Mouse (Mus musculus): ENCODE measurements at regions not wholly inside any gene's neighbourhood (a gene's known extent, or its start where the extent isn't known, plus 50 kb on each side); places are given as distances from the start of the nearest gene placed in this dataset.

GRCm38 (mm10) chr11:45158282-45158681 is 541.2 kb downstream of the Ebf1 start:
- H3K27ac ChIP-seq (ENCODE audit: low read length): no peak overlapping the region
- no peak overlapping the region for H3K9ac ChIP-seq (ENCODE audit: low read length)
- no peak for ATAC-seq (ENCODE audit: insufficient read depth, low FRiP score)
- H3K4me3 ChIP-seq (replicated peaks; ENCODE audit: low read length): no peak overlapping the region
- no peaks in the 10 kb centered on the region for H3K4me1 ChIP-seq (ENCODE audit: control insufficient read depth, insufficient read depth, low read length)
- H3K36me3 ChIP-seq (ENCODE audit: control insufficient read depth, insufficient read depth, low read length): no peaks in the 10 kb centered on the region
- WGBS: 51% methylated on average over 2 of the region's 2 CpGs
- H3K27me3 ChIP-seq (ENCODE audit: control insufficient read depth, insufficient read depth, low read length): no peaks in the 10 kb centered on the region
- H3K9me3 ChIP-seq (replicated peaks; ENCODE audit: control insufficient read depth, low read length): no peaks in the 10 kb centered on the region
- no peak overlapping the region for H3K4me2 ChIP-seq (ENCODE audit: low read depth, low read length)

- Histone ChIP-seq H3K4me3 (replicated peaks; ENCODE audit: low read length) (no peak overlapping the region), H3K9me3 (replicated peaks; ENCODE audit: control insufficient read depth, low read length) (no peaks in the 10 kb centered on the region), H3K4me2 (ENCODE audit: low read depth, low read length) (no peak overlapping the region), H3K27me3 (ENCODE audit: control insufficient read depth, insufficient read depth, low read length) (no peaks in the 10 kb centered on the region), H3K36me3 (ENCODE audit: control insufficient read depth, insufficient read depth, low read length) (no peaks in the 10 kb centered on the region), H3K9ac (ENCODE audit: low read length) (no peak overlapping the region), H3K27ac (ENCODE audit: low read length) (no peak overlapping the region), H3K4me1 (ENCODE audit: control insufficient read depth, insufficient read depth, low read length) (no peaks in the 10 kb centered on the region)
- ATAC-seq (ENCODE audit: insufficient read depth, low FRiP score): no peak
- 73% methylated on average over 8 of the region's 8 CpGs for WGBS
These were observed 543.8 kb downstream of the Ebf1 start for GRCm38 (mm10) chr11:45160871-45161270.

- ATAC-seq (ENCODE audit: insufficient read depth, low FRiP score): no peak
These were observed 556.4 kb downstream of the Ebf1 start for GRCm38 (mm10) chr11:45173546-45173945.

DNA sequence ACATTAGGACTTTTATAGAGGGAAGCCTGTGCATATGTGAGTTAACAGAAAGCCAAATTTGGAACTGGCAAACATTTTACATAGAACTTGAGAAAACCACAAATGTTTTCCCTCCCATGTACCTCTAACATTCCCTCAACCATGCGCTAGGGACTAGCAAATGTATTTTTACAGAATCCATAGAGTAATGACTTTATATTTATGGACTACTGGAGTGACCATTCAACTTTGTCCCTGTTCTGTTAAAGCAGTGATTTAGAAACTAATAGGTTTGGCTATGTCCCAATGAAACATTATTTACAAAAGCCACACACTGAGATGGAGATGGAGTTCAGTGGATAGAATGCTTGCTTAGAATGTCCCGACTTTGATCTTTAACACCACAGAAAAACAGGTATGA is 557.0 kb downstream of the Ebf1 start:
- Histone ChIP-seq H3K9me3 (replicated peaks; ENCODE audit: control insufficient read depth, low read length) (no peaks in the 10 kb centered on the region), H3K4me3 (replicated peaks; ENCODE audit: low read length) (no peak overlapping the region), H3K4me1 (ENCODE audit: control insufficient read depth, insufficient read depth, low read length) (no peaks in the 10 kb centered on the region), H3K4me2 (ENCODE audit: low read depth, low read length) (no peak overlapping the region), H3K36me3 (ENCODE audit: control insufficient read depth, insufficient read depth, low read length) (no peaks in the 10 kb centered on the region), H3K27ac (ENCODE audit: low read length) (no peak overlapping the region), H3K27me3 (ENCODE audit: control insufficient read depth, insufficient read depth, low read length) (no peaks in the 10 kb centered on the region), H3K9ac (ENCODE audit: low read length) (no peak overlapping the region)
- no peak for ATAC-seq (ENCODE audit: insufficient read depth, low FRiP score)
- 71% methylated on average over 2 of the region's 2 CpGs for WGBS

More at GRCm38 (mm10) chr11:45173546-45173945, 556.4 kb downstream of the Ebf1 start:
- H3K9me3 ChIP-seq (replicated peaks; ENCODE audit: control insufficient read depth, low read length): no peaks in the 10 kb centered on the region
- no peak overlapping the region for H3K4me3 ChIP-seq (replicated peaks; ENCODE audit: low read length)
- no peaks in the 10 kb centered on the region for H3K27me3 ChIP-seq (ENCODE audit: control insufficient read depth, insufficient read depth, low read length)
- no peak overlapping the region for H3K27ac ChIP-seq (ENCODE audit: low read length)
- H3K36me3 ChIP-seq (ENCODE audit: control insufficient read depth, insufficient read depth, low read length): no peaks in the 10 kb centered on the region
- no peak overlapping the region for H3K4me2 ChIP-seq (ENCODE audit: low read depth, low read length)
- WGBS: 81% methylated on average over 2 of the region's 2 CpGs
- no peak overlapping the region for H3K9ac ChIP-seq (ENCODE audit: low read length)
- H3K4me1 ChIP-seq (ENCODE audit: control insufficient read depth, insufficient read depth, low read length): no peaks in the 10 kb centered on the region

GRCm38 (mm10) chr11:45174811-45175798 is 558.0 kb downstream of the Ebf1 start:
- Histone ChIP-seq H3K27me3 (ENCODE audit: control insufficient read depth, insufficient read depth, low read length) (no peaks in the 10 kb centered on the region), H3K9me3 (replicated peaks; ENCODE audit: control insufficient read depth, low read length) (no peaks in the 10 kb centered on the region), H3K9ac (ENCODE audit: low read length) (no peak overlapping the region), H3K4me1 (ENCODE audit: control insufficient read depth, insufficient read depth, low read length) (no peaks in the 10 kb centered on the region), H3K36me3 (ENCODE audit: control insufficient read depth, insufficient read depth, low read length) (no peaks in the 10 kb centered on the region), H3K4me2 (ENCODE audit: low read depth, low read length) (no peak overlapping the region), H3K27ac (ENCODE audit: low read length) (no peak overlapping the region), H3K4me3 (replicated peaks; ENCODE audit: low read length) (no peak overlapping the region)
- WGBS: 54% methylated on average over 10 of the region's 10 CpGs
- peak; percentile 56; the same call in 1 of the 2 replicates for ATAC-seq (ENCODE audit: insufficient read depth, low FRiP score)

- H3K4me3 ChIP-seq (replicated peaks; ENCODE audit: low read length): no peak overlapping the region
- H3K4me1 ChIP-seq (ENCODE audit: control insufficient read depth, insufficient read depth, low read length): no peaks in the 10 kb centered on the region
- H3K4me2 ChIP-seq (ENCODE audit: low read depth, low read length): no peak overlapping the region
- ATAC-seq (ENCODE audit: insufficient read depth, low FRiP score): no peak
- no peak overlapping the region for H3K27ac ChIP-seq (ENCODE audit: low read length)
- H3K27me3 ChIP-seq (ENCODE audit: control insufficient read depth, insufficient read depth, low read length): no peaks in the 10 kb centered on the region
- no peak overlapping the region for H3K9ac ChIP-seq (ENCODE audit: low read length)
- 89% methylated on average over 3 of the region's 3 CpGs for WGBS
- no peaks in the 10 kb centered on the region for H3K36me3 ChIP-seq (ENCODE audit: control insufficient read depth, insufficient read depth, low read length)
- no peaks in the 10 kb centered on the region for H3K9me3 ChIP-seq (replicated peaks; ENCODE audit: control insufficient read depth, low read length)
These were observed 559.9 kb downstream of the Ebf1 start for GRCm38 (mm10) chr11:45176971-45177370.

DNA sequence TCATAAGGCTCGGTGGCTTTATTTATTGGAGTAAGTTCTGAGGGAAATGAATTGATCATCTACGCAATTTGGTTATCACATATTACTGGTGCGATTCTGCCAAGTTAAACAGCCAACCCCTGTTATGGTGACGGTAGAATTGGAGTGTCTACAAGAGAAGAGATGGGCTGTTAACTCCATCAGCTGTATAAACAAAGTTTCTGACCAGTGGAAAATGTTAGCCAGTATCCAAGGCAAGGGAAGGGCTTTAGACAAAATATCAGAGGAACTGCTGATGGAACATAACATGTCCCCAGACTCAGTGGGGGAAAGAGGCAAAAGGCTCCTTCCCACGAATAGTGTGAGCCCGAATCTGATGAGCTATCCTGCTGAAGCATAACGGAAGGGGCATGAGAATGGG is 560.9 kb downstream of the Ebf1 start:
- H3K9me3 ChIP-seq (replicated peaks; ENCODE audit: control insufficient read depth, low read length): no peaks in the 10 kb centered on the region
- H3K27ac ChIP-seq (ENCODE audit: low read length): no peak overlapping the region
- H3K4me3 ChIP-seq (replicated peaks; ENCODE audit: low read length): no peak overlapping the region
- no peaks in the 10 kb centered on the region for H3K36me3 ChIP-seq (ENCODE audit: control insufficient read depth, insufficient read depth, low read length)
- no peak overlapping the region for H3K9ac ChIP-seq (ENCODE audit: low read length)
- no peak overlapping the region for H3K4me2 ChIP-seq (ENCODE audit: low read depth, low read length)
- ATAC-seq (ENCODE audit: insufficient read depth, low FRiP score): no peak
- H3K4me1 ChIP-seq (ENCODE audit: control insufficient read depth, insufficient read depth, low read length): no peaks in the 10 kb centered on the region
- H3K27me3 ChIP-seq (ENCODE audit: control insufficient read depth, insufficient read depth, low read length): no peaks in the 10 kb centered on the region
- 78% methylated on average over 7 of the region's 7 CpGs for WGBS

- Histone ChIP-seq H3K27ac (ENCODE audit: low read length) (no peak overlapping the region), H3K9ac (ENCODE audit: low read length) (no peak overlapping the region), H3K4me1 (ENCODE audit: control insufficient read depth, insufficient read depth, low read length) (no peaks in the 10 kb centered on the region), H3K4me2 (ENCODE audit: low read depth, low read length) (no peak overlapping the region), H3K36me3 (ENCODE audit: control insufficient read depth, insufficient read depth, low read length) (no peaks in the 10 kb centered on the region), H3K9me3 (replicated peaks; ENCODE audit: control insufficient read depth, low read length) (no peaks in the 10 kb centered on the region), H3K4me3 (replicated peaks; ENCODE audit: low read length) (no peak overlapping the region), H3K27me3 (ENCODE audit: control insufficient read depth, insufficient read depth, low read length) (no peaks in the 10 kb centered on the region)
- 75% methylated on average over 1 of the region's 1 CpGs for WGBS
- no peak for ATAC-seq (ENCODE audit: insufficient read depth, low FRiP score)
These were observed 561.9 kb downstream of the Ebf1 start for GRCm38 (mm10) chr11:45179019-45179418.

DNA sequence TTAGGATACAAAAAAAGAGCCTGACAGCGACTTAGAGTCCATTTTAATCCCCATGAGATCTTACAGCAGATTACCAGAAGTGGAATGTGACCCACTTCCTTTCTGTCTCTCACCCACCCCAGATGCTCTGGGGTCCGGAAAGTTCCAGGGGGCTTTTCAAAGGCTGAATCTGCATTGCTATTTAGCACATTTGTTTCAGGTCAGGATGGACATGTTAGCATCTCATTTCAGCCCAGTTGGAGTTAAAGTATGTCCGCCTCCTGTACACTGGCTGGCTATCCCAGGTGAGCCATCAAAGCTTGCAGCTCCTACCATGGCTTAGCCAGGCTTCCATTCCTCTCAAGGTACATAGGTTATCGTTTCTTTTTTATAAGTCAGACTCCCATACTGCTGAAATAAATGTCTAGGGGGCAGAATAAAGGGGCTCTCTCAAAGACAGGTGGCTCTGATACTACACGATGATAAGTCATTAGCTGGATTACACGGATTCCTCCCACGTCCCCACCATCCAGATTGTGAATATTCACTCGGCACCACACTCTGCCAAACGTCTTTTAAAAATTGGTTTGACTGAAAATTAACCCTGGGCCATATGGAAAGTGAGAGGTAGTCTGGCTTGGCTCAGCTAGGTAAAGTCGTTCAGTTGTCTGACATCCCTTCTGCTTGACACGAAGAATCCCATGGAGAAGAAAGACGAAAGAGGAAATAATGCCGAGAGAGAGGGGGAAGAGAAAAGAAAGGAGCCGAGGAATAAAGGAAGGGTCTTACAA is 573.7 kb downstream of the Ebf1 start:
- H3K36me3 ChIP-seq (ENCODE audit: control insufficient read depth, insufficient read depth, low read length): no peaks in the 10 kb centered on the region
- H3K4me2 ChIP-seq (ENCODE audit: low read depth, low read length): no peak overlapping the region
- WGBS: 63% methylated on average over 14 of the region's 14 CpGs
- H3K4me1 ChIP-seq (ENCODE audit: control insufficient read depth, insufficient read depth, low read length): no peaks in the 10 kb centered on the region
- no peak overlapping the region for H3K27ac ChIP-seq (ENCODE audit: low read length)
- no peaks in the 10 kb centered on the region for H3K9me3 ChIP-seq (replicated peaks; ENCODE audit: control insufficient read depth, low read length)
- no peaks in the 10 kb centered on the region for H3K27me3 ChIP-seq (ENCODE audit: control insufficient read depth, insufficient read depth, low read length)
- no peak overlapping the region for H3K9ac ChIP-seq (ENCODE audit: low read length)
- no peak overlapping the region for H3K4me3 ChIP-seq (replicated peaks; ENCODE audit: low read length)
- ATAC-seq (ENCODE audit: insufficient read depth, low FRiP score): no peak

All from stomach, embryonic 16.5 days (tissue).